Mouse (Mus musculus) bone marrow, adult 2 months (tissue): ENCODE measurements at regions not wholly inside any gene's neighbourhood (a gene's known extent, or its start where the extent isn't known, plus 50 kb on each side); places are given as distances from the start of the nearest gene placed in this dataset.

ENCODE experiments used
- CTCF ChIP-seq: fragments of 200-500 bp; IDR thresholded peaks from 2 replicates; pipeline ENCODE4 v1.5.1; 2011; ENCODE audit warnings: low read length, control low read depth; ENCODE audit not compliant: control insufficient read depth, insufficient read depth
- POLR2A ChIP-seq: fragments of 200-500 bp; IDR thresholded peaks from 2 replicates; pipeline ENCODE4 v1.6.1; 2011; ENCODE audit warnings: low read depth, mild to moderate bottlenecking, control low read depth, low read length, borderline replicate concordance; ENCODE audit not compliant: control insufficient read depth

- TF ChIP-seq CTCF: no peak
- TF ChIP-seq POLR2A: no peak
These were observed 192.5 kb downstream of the Cdh26 start for GRCm38 (mm10) chr2:178622801-178623200.
